Mouse (Mus musculus) adrenal gland, adult (tissue): ENCODE data around the gene Kcnk13.
A peak's percentile ranks its signal among the peaks of the same experiment; 100 is the strongest.

Experiments used
- DNase-seq, 2 experiments: peaks; one replicate each; pipeline ENCODE4 v3.0.0; 2022 to 2023; ENCODE audit warnings: low spot score in 1 of 2; ENCODE audit not compliant: inconsistent age in 2 of 2

Kcnk13 gene

GRCm38 (mm10) chr12:100012839-100013238 lies 48.5 kb downstream of the Kcnk13 start:
- DNase-seq: no peak

GRCm38 (mm10) chr12:100015146-100015545 lies 50.8 kb downstream of the Kcnk13 start:
- no peak for DNase-seq

- DNase-seq: no peak
These were observed 53.4 kb downstream of the Kcnk13 start for GRCm38 (mm10) chr12:100017709-100018108.

GRCm38 (mm10) chr12:100022490-100022889 lies 58.2 kb downstream of the Kcnk13 start:
- DNase-seq: no peak

GRCm38 (mm10) chr12:100023821-100024365 lies 59.6 kb downstream of the Kcnk13 start:
- DNase-seq: peak; percentile 58 to 79

GRCm38 (mm10) chr12:100025675-100026074 lies 61.4 kb downstream of the Kcnk13 start:
- no peak for DNase-seq

GRCm38 (mm10) chr12:100026715-100027245 lies 62.5 kb downstream of the Kcnk13 start:
- no peak for DNase-seq

GRCm38 (mm10) chr12:100027281-100027680 lies 63.0 kb downstream of the Kcnk13 start:
- no peak for DNase-seq

GRCm38 (mm10) chr12:100031681-100032080 lies 67.4 kb downstream of the Kcnk13 start:
- DNase-seq: no peak

- no peak for DNase-seq
These were observed 68.2 kb downstream of the Kcnk13 start for GRCm38 (mm10) chr12:100032521-100032920.

GRCm38 (mm10) chr12:100038741-100039262 lies 74.5 kb downstream of the Kcnk13 start:
- no peak for DNase-seq

GRCm38 (mm10) chr12:100042116-100042515 lies 77.8 kb downstream of the Kcnk13 start:
- DNase-seq: no peak

GRCm38 (mm10) chr12:100044704-100045103 lies 80.4 kb downstream of the Kcnk13 start:
- DNase-seq: no peak

- no peak for DNase-seq
These were observed 86.3 kb downstream of the Kcnk13 start for GRCm38 (mm10) chr12:100050552-100050951.

GRCm38 (mm10) chr12:100053617-100054016 lies 89.3 kb downstream of the Kcnk13 start:
- DNase-seq: no peak

GRCm38 (mm10) chr12:100061071-100061470 lies 96.8 kb downstream of the Kcnk13 start:
- no peak for DNase-seq

- DNase-seq: peak; percentile 16 to 73
These were observed 97.5 kb downstream of the Kcnk13 start for GRCm38 (mm10) chr12:100061826-100062225.

- no peak for DNase-seq
These were observed 98.3 kb downstream of the Kcnk13 start for GRCm38 (mm10) chr12:100062584-100062983.

GRCm38 (mm10) chr12:100065109-100065508 lies 100.8 kb downstream of the Kcnk13 start:
- DNase-seq: no peak

- DNase-seq: peak in 1 of 2 experiments; percentile 42
These were observed 103.2 kb downstream of the Kcnk13 start for GRCm38 (mm10) chr12:100067477-100067876.

GRCm38 (mm10) chr12:100073201-100073672 lies 108.9 kb downstream of the Kcnk13 start:
- no peak for DNase-seq

- DNase-seq: no peak
These were observed 111.4 kb downstream of the Kcnk13 start for GRCm38 (mm10) chr12:100075715-100076114.
